Mouse (Mus musculus) CH12.LX (cell line): ENCODE data around the gene Myo1g. TPM values are rescaled to one million over a fixed set of nuclear protein-coding genes. Genes with fewer than 3 reads are reported as not detected.

ENCODE experiments used
- DNase-seq: peaks from one replicate; pipeline ENCODE4 v3.0.0-alpha.2; 2013; ENCODE audit errors: extremely low read depth
- H3K27ac ChIP-seq: 2 replicates; pipeline ENCODE4 v1.5.1; 2012; ENCODE audit warnings: low read depth, mild to moderate bottlenecking, control low read depth, moderate library complexity; ENCODE audit not compliant: insufficient read depth
- H3K27me3 ChIP-seq: replicated peaks from 2 replicates; pipeline ENCODE3; 2012; ENCODE audit warnings: inconsistent platforms
- H3K36me3 ChIP-seq, 2 experiments: replicated peaks in 1 of 2; 2 replicates each; pipeline versions ENCODE3 to v1.6.1; 2012; ENCODE audit warnings: inconsistent platforms in 1 of 2, low read length in 1 of 2, mild to moderate bottlenecking in 1 of 2, mixed read lengths in 1 of 2, moderate library complexity in 1 of 2; ENCODE audit not compliant: control insufficient read depth in 1 of 2, insufficient read depth in 1 of 2
- H3K4me1 ChIP-seq, 2 experiments: 2 replicates each; pipeline ENCODE4 v1.6.1; 2012; ENCODE audit warnings: inconsistent platforms in 1 of 2, moderate library complexity in 1 of 2; ENCODE audit not compliant: insufficient read depth in 2 of 2, control insufficient read depth in 1 of 2
- H3K4me2 ChIP-seq: 2 replicates; pipeline ENCODE4 v1.6.1; 2012; ENCODE audit warnings: low read depth, mild to moderate bottlenecking, control low read depth; ENCODE audit not compliant: poor library complexity, insufficient read depth, severe bottlenecking
- H3K4me3 ChIP-seq, 3 experiments: fragments of 150-350 bp in 1 of 3; sonication (generic) in 1 of 3; replicated peaks in 1 of 3; 2 replicates each; pipeline versions ENCODE3 to v1.5.1; 2011 to 2012; ENCODE audit warnings: low read depth in 2 of 3, low read length in 2 of 3, mild to moderate bottlenecking in 2 of 3, moderate library complexity in 2 of 3, control low read depth in 1 of 3, improper control_type of control experiment in 1 of 3, inconsistent platforms in 1 of 3, mixed read lengths in 1 of 3; ENCODE audit not compliant: poor library complexity in 1 of 3
- H3K79me2 ChIP-seq: replicated peaks from 2 replicates; pipeline ENCODE4 v1.6.1; 2012; ENCODE audit warnings: mild to moderate bottlenecking, moderate library complexity; ENCODE audit not compliant: control insufficient read depth, poor library complexity, insufficient read depth, severe bottlenecking; ENCODE audit errors: extremely low read depth
- H3K9ac ChIP-seq: 2 replicates; pipeline ENCODE4 v1.6.1; 2012; ENCODE audit warnings: low read depth, mild to moderate bottlenecking, control low read depth, moderate library complexity; ENCODE audit not compliant: insufficient read depth
- H3K9me3 ChIP-seq: replicated peaks from 2 replicates; pipeline ENCODE3; 2012; ENCODE audit warnings: low read length, inconsistent platforms, mixed read lengths
- BHLHE40 ChIP-seq: IDR thresholded peaks from 2 replicates; pipeline ENCODE4 v1.6.1; 2011; ENCODE audit warnings: mild to moderate bottlenecking, low read depth, low read length, improper control_type of control experiment
- CHD2 ChIP-seq: IDR thresholded peaks from 2 replicates; pipeline ENCODE4 v1.6.1; 2011; ENCODE audit warnings: low read length, improper control_type of control experiment
- CTCF ChIP-seq, 2 experiments: IDR thresholded peaks in 1 of 2; conservative IDR thresholded peaks in 1 of 2; 2 replicates each; pipeline ENCODE4 v1.5.1; 2011 to 2012; ENCODE audit warnings: low read depth in 2 of 2, low read length in 2 of 2, improper control_type of control experiment in 1 of 2, inconsistent platforms in 1 of 2, mild to moderate bottlenecking in 1 of 2, moderate library complexity in 1 of 2
- E2F4 ChIP-seq: IDR thresholded peaks from 2 replicates; pipeline ENCODE4 v1.6.1; 2011; ENCODE audit warnings: low read depth, low read length, improper control_type of control experiment; ENCODE audit not compliant: insufficient replicate concordance
- ELF1 ChIP-seq: IDR thresholded peaks from 2 replicates; pipeline ENCODE4 v1.6.1; 2014; ENCODE audit warnings: low read depth, mild to moderate bottlenecking, inconsistent platforms, low read length, improper control_type of control experiment
- EP300 ChIP-seq: IDR thresholded peaks from 2 replicates; pipeline ENCODE4 v1.6.1; 2011; ENCODE audit warnings: low read length, improper control_type of control experiment
- HCFC1 ChIP-seq: IDR thresholded peaks from 2 replicates; pipeline ENCODE4 v1.6.1; 2012; ENCODE audit warnings: low read depth, mild to moderate bottlenecking, inconsistent platforms, low read length, improper control_type of control experiment
- JUND ChIP-seq: conservative IDR thresholded peaks from 2 replicates; pipeline ENCODE4 v1.6.1; 2011; ENCODE audit warnings: low read depth, low read length, improper control_type of control experiment
- KAT2A ChIP-seq: IDR thresholded peaks from 2 replicates; pipeline ENCODE4 v1.6.1; 2012; ENCODE audit warnings: low read length, improper control_type of control experiment, inconsistent platforms; ENCODE audit not compliant: insufficient replicate concordance
- MAFK ChIP-seq: IDR thresholded peaks from 2 replicates; pipeline ENCODE4 v1.6.1; 2011; ENCODE audit warnings: low read length, improper control_type of control experiment; ENCODE audit not compliant: insufficient replicate concordance
- MAX ChIP-seq: IDR thresholded peaks from 2 replicates; pipeline ENCODE4 v1.6.1; 2011; ENCODE audit warnings: low read length, improper control_type of control experiment
- MAZ ChIP-seq: IDR thresholded peaks from 2 replicates; pipeline ENCODE4 v1.6.1; 2012; ENCODE audit warnings: low read depth, mild to moderate bottlenecking, inconsistent platforms, low read length, improper control_type of control experiment, moderate library complexity
- MEF2A ChIP-seq: IDR thresholded peaks from 2 replicates; pipeline ENCODE4 v1.6.1; 2014; ENCODE audit warnings: low read depth, mild to moderate bottlenecking, inconsistent platforms, low read length, improper control_type of control experiment, borderline replicate concordance
- MXI1 ChIP-seq: IDR thresholded peaks from 2 replicates; pipeline ENCODE4 v1.6.1; 2011; ENCODE audit warnings: mild to moderate bottlenecking, low read depth, low read length, improper control_type of control experiment
- MYC ChIP-seq: IDR thresholded peaks from 2 replicates; pipeline ENCODE4 v1.6.1; 2011; ENCODE audit warnings: low read depth, mild to moderate bottlenecking, improper control_type of control experiment, low read length
- NELFE ChIP-seq: IDR thresholded peaks from 2 replicates; pipeline ENCODE4 v1.6.1; 2011; ENCODE audit warnings: low read depth, low read length, improper control_type of control experiment
- NRF1 ChIP-seq: IDR thresholded peaks from 2 replicates; pipeline ENCODE4 v1.6.1; 2014; ENCODE audit warnings: low read depth, mild to moderate bottlenecking, inconsistent platforms, low read length, improper control_type of control experiment, moderate library complexity
- PAX5 ChIP-seq: IDR thresholded peaks from 2 replicates; pipeline ENCODE4 v1.6.1; 2012; ENCODE audit warnings: low read length, inconsistent platforms, mixed read lengths
- POLR2A ChIP-seq: IDR thresholded peaks from 2 replicates; pipeline ENCODE4 v1.6.1; 2011; ENCODE audit warnings: low read depth, mild to moderate bottlenecking, improper control_type of control experiment, low read length
- POLR2AphosphoS2 ChIP-seq: IDR thresholded peaks from 2 replicates; pipeline ENCODE4 v1.6.1; 2011; ENCODE audit warnings: low read depth, low read length, improper control_type of control experiment
- RAD21 ChIP-seq: IDR thresholded peaks from 2 replicates; pipeline ENCODE4 v1.6.1; 2011; ENCODE audit warnings: low read depth, mild to moderate bottlenecking, low read length, improper control_type of control experiment, moderate library complexity
- RCOR1 ChIP-seq: conservative IDR thresholded peaks from 2 replicates; pipeline ENCODE4 v1.6.1; 2012; ENCODE audit warnings: low read depth, mild to moderate bottlenecking, inconsistent platforms, low read length, improper control_type of control experiment
- SIN3A ChIP-seq: IDR thresholded peaks from 2 replicates; pipeline ENCODE4 v1.6.1; 2012; ENCODE audit warnings: low read length, improper control_type of control experiment, inconsistent platforms
- SMC3 ChIP-seq: IDR thresholded peaks from 2 replicates; pipeline ENCODE4 v1.6.1; 2011; ENCODE audit warnings: low read depth, low read length, improper control_type of control experiment
- TCF12 ChIP-seq: IDR thresholded peaks from 2 replicates; pipeline ENCODE4 v1.6.1; 2014; ENCODE audit warnings: low read depth, mild to moderate bottlenecking, inconsistent platforms, low read length, improper control_type of control experiment
- UBTF ChIP-seq: IDR thresholded peaks from 2 replicates; pipeline ENCODE4 v1.6.1; 2012; ENCODE audit warnings: low read depth, mild to moderate bottlenecking, inconsistent platforms, low read length, improper control_type of control experiment, moderate library complexity
- USF1 ChIP-seq: IDR thresholded peaks from 2 replicates; pipeline ENCODE4 v1.6.1; 2014; ENCODE audit warnings: low read depth, mild to moderate bottlenecking, inconsistent platforms, low read length, improper control_type of control experiment
- USF2 ChIP-seq: conservative IDR thresholded peaks from 2 replicates; pipeline ENCODE4 v1.6.1; 2011; ENCODE audit warnings: low read depth, low read length, improper control_type of control experiment
- ZC3H11A ChIP-seq: IDR thresholded peaks from 2 replicates; pipeline ENCODE4 v1.6.1; 2012; ENCODE audit warnings: low read depth, mild to moderate bottlenecking, inconsistent platforms, low read length, improper control_type of control experiment
- ZKSCAN1 ChIP-seq: IDR thresholded peaks from 2 replicates; pipeline ENCODE4 v1.6.1; 2012; ENCODE audit warnings: low read depth, inconsistent platforms, low read length, improper control_type of control experiment, borderline replicate concordance
- ZMIZ1 ChIP-seq: IDR thresholded peaks from 2 replicates; pipeline ENCODE4 v1.6.1; 2012; ENCODE audit warnings: low read depth, mild to moderate bottlenecking, inconsistent platforms, low read length, improper control_type of control experiment
- ZNF384 ChIP-seq: IDR thresholded peaks from 2 replicates; pipeline ENCODE4 v1.6.1; 2012; ENCODE audit warnings: low read depth, low read length, improper control_type of control experiment, inconsistent platforms
- dilution Hi-C: fragments of 300-500 bp; cut with MboI; formaldehyde crosslinking; loops from 2 replicates; pipeline ENCODE4 v1.14.3; 2020; ENCODE audit warnings: low sequenced_read_pairs; ENCODE audit not compliant: extremely low pct_unique_long_range_greater_than_20kb, extremely low pct_ligation_motif_present
- in situ Hi-C: fragments of 300-500 bp; cut with MboI; formaldehyde crosslinking; loops from 3 replicates; pipeline ENCODE4 v1.14.3; 2019; ENCODE audit warnings: low sequenced_read_pairs, low pct_ligation_motif_present, low pct_unique_long_range_greater_than_20kb, mixed read lengths
- polyA plus RNA-seq: library from polyadenylated mRNA; unstranded; fragments of >175 nt; gene quantifications from 2 replicates; pipeline ENCODE4 v1.2.1, GENCODE M21; 2012; ENCODE audit warnings: low read depth; ENCODE audit not compliant: insufficient read length
- total RNA-seq, 2 experiments: library from RNA; depleted of rRNA; stranded (reverse); fragments of 300-350 nt in 1 of 2; fragments of >200 nt in 1 of 2; gene quantifications; 2 replicates each; pipeline ENCODE4 v1.2.3; 2012 to 2014

Myo1g gene
- total and polyA plus RNA-seq, 3 experiments, result 268 to 335 (median 284) TPM

DNA sequence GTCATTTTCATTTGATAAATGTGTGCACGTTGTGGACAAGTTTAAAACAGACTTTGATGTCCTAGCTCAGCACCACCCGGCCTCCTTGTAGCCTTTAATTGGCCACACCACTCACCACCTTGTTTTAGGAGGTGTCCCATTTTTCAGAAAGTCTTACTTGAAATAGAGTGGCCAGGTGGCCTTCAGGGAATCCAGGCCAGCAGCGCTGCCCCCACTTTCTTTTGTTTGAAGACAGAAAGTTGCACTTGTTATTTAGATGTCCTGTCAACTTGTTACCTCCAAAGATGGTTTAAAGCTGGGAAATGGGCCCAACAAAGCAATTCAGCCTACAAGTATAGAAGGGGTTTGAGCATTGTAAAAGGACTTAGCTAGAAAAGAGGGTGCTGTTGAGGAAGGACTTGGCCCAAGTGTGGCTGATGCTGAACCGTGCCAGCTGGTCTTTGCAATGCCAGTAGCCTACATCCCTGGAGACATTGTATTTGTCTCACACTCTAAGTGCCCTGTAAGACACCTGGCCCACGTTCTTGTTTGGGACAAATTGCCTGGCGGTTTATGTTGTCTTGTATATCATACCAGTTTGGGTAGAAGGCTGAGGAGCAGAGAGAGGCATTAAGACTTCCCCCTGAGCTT is 27.0 kb upstream of the Myo1g start:
- dilution Hi-C loops (no loop called here), in situ Hi-C loops (loop anchor here (5.0 kb wide), 1 partner anchor 34 kb away; no protein-coding TSS in a partner anchor)

DNA sequence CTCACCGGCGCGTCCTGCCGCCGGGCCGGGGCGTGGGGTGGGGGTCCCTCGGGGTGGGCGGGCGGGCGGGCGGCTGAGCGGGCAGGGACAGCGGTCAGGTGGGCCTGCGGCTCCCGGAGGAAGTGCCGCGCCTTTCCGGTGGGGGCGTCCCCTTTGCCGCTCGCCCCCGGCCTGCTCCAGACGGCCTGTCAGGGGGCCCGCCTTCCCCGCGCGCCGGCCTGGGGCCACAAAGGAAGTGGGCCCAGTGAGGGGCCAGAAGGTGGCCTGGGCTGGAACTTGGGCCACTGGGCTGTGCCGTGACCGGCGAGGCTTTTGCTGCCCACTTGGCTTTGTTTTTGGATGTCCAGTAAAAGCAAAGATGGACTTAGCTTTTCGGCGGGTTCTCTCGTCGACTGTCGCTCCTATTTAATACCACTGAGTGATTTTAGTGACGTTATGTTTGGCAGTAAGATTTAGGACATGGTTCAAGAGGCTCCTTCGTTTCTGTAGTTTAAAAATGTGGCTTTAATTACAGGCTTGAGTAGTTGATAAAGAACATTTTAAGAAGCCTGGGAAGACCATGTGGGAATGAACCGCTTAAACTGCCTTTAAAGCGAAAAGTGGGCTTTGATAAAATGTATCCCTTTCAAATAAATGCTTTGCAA is 26.4 kb upstream of the Myo1g start:
- Histone ChIP-seq H3K9me3 (no peaks in the 10 kb centered on the region), H3K36me3 (peaks cover 0 to 24% of the 10 kb centered on the region in 2 experiments), H3K4me3 (peak overlapping the region; percentile 66 to 97 (median 84)), H3K79me2 (peaks cover 42% of the 10 kb centered on the region), H3K9ac (peak overlapping the region; percentile 97), H3K4me2 (peak overlapping the region; percentile 85), H3K27me3 (no peaks in the 10 kb centered on the region), H3K27ac (peak overlapping the region; percentile 43), H3K4me1 (peaks cover 8 to 30% of the 10 kb centered on the region in 2 experiments)
- in situ Hi-C loops, result loop anchor here (5.0 kb wide), 1 partner anchor 35 kb away; no protein-coding TSS in a partner anchor
- dilution Hi-C loops, result no loop called here
- peak; percentile 62 for DNase-seq
- TF ChIP-seq JUND, result no peak
- TF ChIP-seq UBTF, result 0 out of 2 replicates have a peak, but pooled peaks have one; percentile 63
- TF ChIP-seq PAX5, result no peak
- 0 out of 2 replicates have a peak, but pooled peaks have one; percentile 42 for TF ChIP-seq SIN3A
- TF ChIP-seq ZMIZ1, result no peak; the same call in 1 of the 2 replicates
- no peak for TF ChIP-seq KAT2A
- no peak for TF ChIP-seq POLR2A
- TF ChIP-seq HCFC1, result peak; percentile 36; the same call in 1 of the 2 replicates
- no peak for TF ChIP-seq USF2
- peak; percentile 51; the same call in 1 of the 2 replicates for TF ChIP-seq NELFE
- TF ChIP-seq EP300, result no peak
- no peak for TF ChIP-seq RCOR1
- no peak for TF ChIP-seq ZC3H11A
- TF ChIP-seq SMC3, result no peak
- no peak for TF ChIP-seq ZKSCAN1
- TF ChIP-seq MXI1, result no peak; the same call in none of the 2 replicates
- no peak for TF ChIP-seq MAZ
- no peak for TF ChIP-seq CHD2
- TF ChIP-seq BHLHE40, result no peak
- no peak for TF ChIP-seq POLR2AphosphoS2

More for the DNA sequence above, 27.0 kb upstream of the Myo1g start:
- peaks cover 47% of the 10 kb centered on the region for H3K79me2 ChIP-seq
- peaks cover 5 to 29% of the 10 kb centered on the region in 2 experiments for H3K36me3 ChIP-seq
- peak; percentile 54; the same call in 1 of the 2 replicates for TF ChIP-seq MAZ
- no peak for TF ChIP-seq UBTF
- TF ChIP-seq NELFE, result no peak
- TF ChIP-seq SIN3A, result no peak; the same call in 1 of the 2 replicates
- no peak for TF ChIP-seq ZMIZ1
- no peak for TF ChIP-seq USF1
- no peak for TF ChIP-seq TCF12
- TF ChIP-seq MYC, result 0 out of 2 replicates have a peak, but pooled peaks have one; percentile 1
- no peak for TF ChIP-seq CTCF (conservative IDR thresholded peaks at IDR 0.05 in 1 of 2, IDR thresholded peaks at IDR 0.05 in 1 of 2; ENCODE audit: low read depth in 2 of 2, low read length in 2 of 2)
- TF ChIP-seq MEF2A, result no peak
- TF ChIP-seq E2F4, result no peak
- TF ChIP-seq MXI1, result no peak; the same call in 1 of the 2 replicates
- no peak for TF ChIP-seq RCOR1
- TF ChIP-seq ZC3H11A, result no peak
- peak; percentile 20; the same call in 1 of the 2 replicates for TF ChIP-seq CHD2
- no peak for TF ChIP-seq MAFK
- no peak for TF ChIP-seq MAX
- TF ChIP-seq KAT2A, result no peak
- TF ChIP-seq JUND, result no peak
- TF ChIP-seq HCFC1, result no peak
- no peak for TF ChIP-seq POLR2AphosphoS2
- TF ChIP-seq RAD21, result no peak
- no peak for TF ChIP-seq NRF1
- TF ChIP-seq ZNF384, result no peak
- TF ChIP-seq POLR2A, result 0 out of 2 replicates have a peak, but pooled peaks have one; percentile 17
- no peak for TF ChIP-seq ELF1
- H3K27me3 ChIP-seq, result no peaks in the 10 kb centered on the region
- H3K9ac ChIP-seq, result peak overlapping the region; percentile 97
- DNase-seq, result no peak
- H3K9me3 ChIP-seq, result no peaks in the 10 kb centered on the region
- peak overlapping the region; percentile 85 for H3K4me2 ChIP-seq
- H3K27ac ChIP-seq, result no peak overlapping the region
- H3K4me1 ChIP-seq, result peaks cover 8 to 33% of the 10 kb centered on the region in 2 experiments
- H3K4me3 ChIP-seq, result peak overlapping the region; percentile 66 to 97 (median 84)
